In genomic region chr4:138325466-138326076, GRCm38 (mm10) we compare ENCODE assay signal across 8 mouse cellular contexts. TPM values are rescaled to one million over a fixed set of nuclear protein-coding genes. Genes with fewer than 3 reads are reported as not detected.
A peak's percentile ranks its signal among the peaks of the same experiment; 100 is the strongest.
DNase-seq lines count a peak whose midpoint lies in the region; ATAC-seq and TF ChIP-seq lines count a peak whose summit lies in the region.

No protein-coding gene starts in this region.

- peaks cover 18% of the 10 kb centered on the region for H3K4me1 ChIP-seq in cortical plate, adult 2 months (ENCODE audit: control insufficient read depth, insufficient read depth, low read length)

- peak; percentile 96 for ATAC-seq in megakaryocyte progenitor cell, adult 5-6 weeks (replicated peaks; ENCODE audit: poor library complexity)

- peak overlapping the region; percentile 99 for H3K27ac ChIP-seq in cortical plate, adult 2 months (ENCODE audit: insufficient read depth, low read length)

- DNase-seq in adipocyte (ENCODE audit: low spot score) = peak; percentile 94
- peak; percentile 98 to 99 for DNase-seq in gastrocnemius, adult 8-10 months (ENCODE audit: low spot score in 2 of 2)
- peak; percentile 96 for DNase-seq in induced T-regulatory cell, adult 2 months (ENCODE audit: low read depth)
- DNase-seq in left cerebral cortex, adult 9 months (ENCODE audit: low spot score in 2 of 2) = peak; percentile 79 to 94
- DNase-seq in right cerebral cortex, postnatal 10 days (ENCODE audit: low spot score in 2 of 2) = peak; percentile 93
- DNase-seq in urinary bladder, postnatal 14 days (ENCODE audit: low spot score) = peak; percentile 98

- H3K4me3 ChIP-seq in cortical plate, adult 2 months (ENCODE audit: insufficient read depth, low read length) = peak overlapping the region; percentile 70

- 0 out of 2 replicates have a peak, but pooled peaks have one; percentile 34 for TF ChIP-seq POLR2A in cortical plate, adult 2 months (IDR thresholded peaks at IDR 0.05; ENCODE audit: extremely low read depth, insufficient read depth, low read length)

- TF ChIP-seq CTCF in cortical plate, adult 2 months (IDR thresholded peaks at IDR 0.05; ENCODE audit: extremely low read depth, insufficient read depth, low read length) = no peak

RNA-seq across cellular contexts. Expression of gene Pink1, which starts 0.5 kb away (rescaled TPM):
- 411 and 422 TPM in 2 replicates for polyA plus RNA-seq in cortical plate, adult 2 months (2012; rRNA removed)
- total RNA-seq in gastrocnemius, adult 8-10 months (2022) = 100 to 1,000 TPM; 762 to 861 (median 819) TPM
- total RNA-seq in megakaryocyte progenitor cell, adult 5-6 weeks (2015) = 20.1 and 20.4 TPM in 2 replicates
- 24.7 and 29.6 TPM in 2 replicates for total RNA-seq in megakaryocyte progenitor cell, adult 5-6 weeks (2017)

RNA-seq across cellular contexts. Expression of gene Ddost, which starts 21.0 kb away (rescaled TPM):
- polyA plus RNA-seq in cortical plate, adult 2 months (2012; rRNA removed) = 96.7 and 99.4 TPM in 2 replicates
- 10 to 100 TPM; 29.7 to 35.8 (median 32.2) TPM for total RNA-seq in gastrocnemius, adult 8-10 months (2022)
- 303 and 328 TPM in 2 replicates for total RNA-seq in megakaryocyte progenitor cell, adult 5-6 weeks (2015)
- 225 and 240 TPM in 2 replicates for total RNA-seq in megakaryocyte progenitor cell, adult 5-6 weeks (2017)

RNA-seq across cellular contexts. Expression of gene Cda, which starts 42.2 kb away (rescaled TPM):
- 2.9 and 3.7 TPM in 2 replicates for polyA plus RNA-seq in cortical plate, adult 2 months (2012; rRNA removed)
- under 1 TPM in 2 of 4 experiments, not detected in 2; 0.59 to 0.63 TPM for total RNA-seq in gastrocnemius, adult 8-10 months (2022)
- 0.39 TPM in 1 of 2 replicates, not detected in the other for total RNA-seq in megakaryocyte progenitor cell, adult 5-6 weeks (2015)
- total RNA-seq in megakaryocyte progenitor cell, adult 5-6 weeks (2017) = not detected in 2 replicates

Comparison
In these comparisons a context has a peak if more than half of its experiments do, and no peak if none do; other contexts are left out.
1. Peak in every context shown above with its lines: DNase-seq, ATAC-seq, H3K4me3 ChIP-seq and H3K27ac ChIP-seq.
2. RNA of gene Pink1, which starts 0.5 kb away (total RNA-seq): 762 to 861 TPM in gastrocnemius, adult 8-10 months; 20.1 to 29.6 TPM in megakaryocyte progenitor cell, adult 5-6 weeks; every median in the first group is over 10 times any median in the second.
3. RNA of gene Ddost, which starts 21.0 kb away (total RNA-seq): 225 to 328 TPM in megakaryocyte progenitor cell, adult 5-6 weeks; 29.7 to 35.8 TPM in gastrocnemius, adult 8-10 months; every median in the first group is over 4 times any median in the second.